Mouse (Mus musculus) heart, embryonic 10.5 days (tissue): ENCODE results near the gene Olfr641. TPM values are rescaled to one million over a fixed set of nuclear protein-coding genes. Genes with fewer than 3 reads are reported as not detected.

Source experiments
- polyA plus RNA-seq: library from polyadenylated mRNA; unstranded; fragments of >200 nt; fragmentation: Nextera tagmentation; extraction: Ambion mirVana; gene quantifications from 2 replicates; pipeline ENCODE4 v1.2.1, GENCODE M21; 2016

The Olfr641 gene
- polyA plus RNA-seq, 1 experiment from 2014 or later, result not detected

Other genes with a start within 250 kb of the Olfr641 start
- not detected in 2 replicates for gene Olfr67, start 243.6 kb upstream of the Olfr641 start, polyA plus RNA-seq
- gene Hbb-bt, start 221.4 kb upstream of the Olfr641 start, polyA plus RNA-seq, result 442 and 979 TPM in 2 replicates
- gene Hbb-bs, start 207.3 kb upstream of the Olfr641 start, polyA plus RNA-seq, result 173 and 274 TPM in 2 replicates
- 0.28 and 1.2 TPM in 2 replicates for gene Hbb-bh2, start 194.9 kb upstream of the Olfr641 start, polyA plus RNA-seq
- 8,898 and 9,884 TPM in 2 replicates for gene Hbb-bh1, start 192.3 kb upstream of the Olfr641 start, polyA plus RNA-seq
- gene Hbb-y, start 182.2 kb upstream of the Olfr641 start, polyA plus RNA-seq, result 17,516 and 23,478 TPM in 2 replicates
- not detected in 2 replicates for gene Olfr66, start 149.2 kb upstream of the Olfr641 start, polyA plus RNA-seq
- not detected in 2 replicates for gene Olfr64, start 141.0 kb upstream of the Olfr641 start, polyA plus RNA-seq
- gene Olfr65, start 132.0 kb upstream of the Olfr641 start, polyA plus RNA-seq, result not detected in 2 replicates
- not detected in 2 replicates for gene Olfr631, start 106.6 kb upstream of the Olfr641 start, polyA plus RNA-seq
- not detected in 2 replicates for gene Olfr632, start 101.1 kb upstream of the Olfr641 start, polyA plus RNA-seq
- not detected in 2 replicates for gene Olfr633, start 91.0 kb upstream of the Olfr641 start, polyA plus RNA-seq
- gene Olfr635, start 64.3 kb upstream of the Olfr641 start, polyA plus RNA-seq, result not detected in 2 replicates
- not detected in 2 replicates for gene Olfr638, start 36.7 kb upstream of the Olfr641 start, polyA plus RNA-seq
- not detected in 2 replicates for gene Olfr639, start 18.1 kb upstream of the Olfr641 start, polyA plus RNA-seq
- not detected in 2 replicates for gene Olfr640, start 9.9 kb upstream of the Olfr641 start, polyA plus RNA-seq
- not detected in 2 replicates for gene Olfr642, start 17.2 kb downstream of the Olfr641 start, polyA plus RNA-seq
- not detected in 2 replicates for gene 4930516K23Rik, start 26.0 kb downstream of the Olfr641 start, polyA plus RNA-seq
- gene Olfr644, start 36.4 kb downstream of the Olfr641 start, polyA plus RNA-seq, result not detected in 2 replicates
- gene Olfr645, start 50.0 kb downstream of the Olfr641 start, polyA plus RNA-seq, result not detected in 2 replicates
- gene Olfr646, start 69.4 kb downstream of the Olfr641 start, polyA plus RNA-seq, result not detected in 2 replicates
- gene Ubqln5, start 94.4 kb downstream of the Olfr641 start, polyA plus RNA-seq, result not detected in 2 replicates
- not detected in 2 replicates for gene Olfr643, start 102.0 kb downstream of the Olfr641 start, polyA plus RNA-seq
- gene Ubqln3, start 107.8 kb downstream of the Olfr641 start, polyA plus RNA-seq, result not detected in 2 replicates
- gene Ubqlnl, start 115.1 kb downstream of the Olfr641 start, polyA plus RNA-seq, result not detected in 2 replicates
- gene Olfm5, start 129.4 kb downstream of the Olfr641 start, polyA plus RNA-seq, result not detected in 2 replicates
- 0.21 and 0.28 TPM in 2 replicates for gene Olfr648, start 147.9 kb downstream of the Olfr641 start, polyA plus RNA-seq
- gene Olfr649, start 160.5 kb downstream of the Olfr641 start, polyA plus RNA-seq, result not detected in 2 replicates
- gene Trim6, start 183.3 kb downstream of the Olfr641 start, polyA plus RNA-seq, result 9.8 and 12.3 TPM in 2 replicates
- 1.6 and 1.7 TPM in 2 replicates for gene Trim34a, start 209.0 kb downstream of the Olfr641 start, polyA plus RNA-seq